Mouse (Mus musculus): ENCODE data around the gene Xpo4. TPM values are rescaled to one million over a fixed set of nuclear protein-coding genes. Genes with fewer than 3 reads are reported as not detected.
"Not testable (repeated sequence)": the region's sequence is repeated elsewhere in the genome, so short reads cannot be mapped to it uniquely, and the experiment has no call there.

Xpo4 gene
- polyA plus RNA-seq, 1 experiment from 2014 or later = 13.1 TPM

GRCm38 (mm10) chr14:57696066-57696465 is 30.8 kb upstream of the Xpo4 start:
- no peaks in the 10 kb centered on the region for H3K9me3 ChIP-seq
- 93% methylated on average over 15 of the region's 15 CpGs for WGBS
- no peaks in the 10 kb centered on the region for H3K4me1 ChIP-seq
- H3K4me2 ChIP-seq = no peak overlapping the region
- no peak overlapping the region for H3K9ac ChIP-seq
- no peak overlapping the region for H3K4me3 ChIP-seq
- no peaks in the 10 kb centered on the region for H3K27me3 ChIP-seq (replicated peaks)
- no peak overlapping the region for H3K27ac ChIP-seq
- H3K36me3 ChIP-seq (replicated peaks) = 0 out of 2 replicates have a peak, but pooled peaks cover 6% of the 10 kb centered on the region
- ATAC-seq (replicated peaks) = no peak

GRCm38 (mm10) chr14:57695550-57695949 is 30.3 kb upstream of the Xpo4 start:
- 88% methylated on average over 8 of the region's 8 CpGs for WGBS
- Histone ChIP-seq H3K4me3 (no peak overlapping the region), H3K9me3 (no peaks in the 10 kb centered on the region), H3K4me1 (no peaks in the 10 kb centered on the region), H3K9ac (no peak overlapping the region), H3K27me3 (replicated peaks) (no peaks in the 10 kb centered on the region), H3K36me3 (replicated peaks) (0 out of 2 replicates have a peak, but pooled peaks cover 6% of the 10 kb centered on the region), H3K4me2 (no peak overlapping the region), H3K27ac (no peak overlapping the region)
- ATAC-seq (replicated peaks) = no peak

GRCm38 (mm10) chr14:57694246-57694645 is 29.0 kb upstream of the Xpo4 start:
- H3K36me3 ChIP-seq (replicated peaks) = no peaks in the 10 kb centered on the region
- H3K4me1 ChIP-seq = no peaks in the 10 kb centered on the region
- H3K9ac ChIP-seq = no peak overlapping the region
- no peak overlapping the region for H3K4me3 ChIP-seq
- 88% methylated on average over 16 of the region's 16 CpGs for WGBS
- H3K27me3 ChIP-seq (replicated peaks) = no peaks in the 10 kb centered on the region
- H3K4me2 ChIP-seq = no peak overlapping the region
- no peak overlapping the region for H3K27ac ChIP-seq
- H3K9me3 ChIP-seq = no peaks in the 10 kb centered on the region
- ATAC-seq (replicated peaks) = no peak

- no peak for ATAC-seq (replicated peaks)
- Histone ChIP-seq H3K4me2 (no peak overlapping the region), H3K4me1 (no peaks in the 10 kb centered on the region), H3K36me3 (replicated peaks) (no peaks in the 10 kb centered on the region), H3K9ac (no peak overlapping the region), H3K27me3 (replicated peaks) (no peaks in the 10 kb centered on the region), H3K27ac (no peak overlapping the region), H3K9me3 (no peaks in the 10 kb centered on the region), H3K4me3 (no peak overlapping the region)
- 91% methylated on average over 17 of the region's 17 CpGs for WGBS
These were observed 27.4 kb upstream of the Xpo4 start for GRCm38 (mm10) chr14:57692517-57693130.

GRCm38 (mm10) chr14:57691316-57691715 is 26.1 kb upstream of the Xpo4 start:
- H3K4me3 ChIP-seq = no peak overlapping the region
- H3K27ac ChIP-seq = no peak overlapping the region
- no peak overlapping the region for H3K9ac ChIP-seq
- no peak overlapping the region for H3K4me2 ChIP-seq
- WGBS = 98% methylated on average over 24 of the region's 24 CpGs
- H3K9me3 ChIP-seq = no peaks in the 10 kb centered on the region
- ATAC-seq (replicated peaks) = no peak
- H3K4me1 ChIP-seq = no peaks in the 10 kb centered on the region
- no peaks in the 10 kb centered on the region for H3K36me3 ChIP-seq (replicated peaks)
- no peaks in the 10 kb centered on the region for H3K27me3 ChIP-seq (replicated peaks)

GRCm38 (mm10) chr14:57690681-57691080 is 25.5 kb upstream of the Xpo4 start:
- H3K4me2 ChIP-seq = no peak overlapping the region
- WGBS = 90% methylated on average over 8 of the region's 8 CpGs
- H3K4me3 ChIP-seq = no peak overlapping the region
- H3K27me3 ChIP-seq (replicated peaks) = no peaks in the 10 kb centered on the region
- H3K36me3 ChIP-seq (replicated peaks) = no peaks in the 10 kb centered on the region
- no peak for ATAC-seq (replicated peaks)
- H3K4me1 ChIP-seq = no peaks in the 10 kb centered on the region
- H3K9ac ChIP-seq = no peak overlapping the region
- no peaks in the 10 kb centered on the region for H3K9me3 ChIP-seq
- H3K27ac ChIP-seq = no peak overlapping the region

- WGBS = 97% methylated on average over 7 of the region's 7 CpGs
- H3K9ac ChIP-seq; H3K4me3 ChIP-seq; H3K27ac ChIP-seq; H3K9me3 ChIP-seq; H3K4me2 ChIP-seq; ATAC-seq (replicated peaks); H3K4me1 ChIP-seq; H3K36me3 ChIP-seq (replicated peaks); H3K27me3 ChIP-seq (replicated peaks): not testable (repeated sequence)
These were observed 22.8 kb upstream of the Xpo4 start for GRCm38 (mm10) chr14:57688066-57688465.

- H3K27me3 ChIP-seq (replicated peaks) = no peaks in the 10 kb centered on the region
- H3K4me2 ChIP-seq = no peak overlapping the region
- H3K4me1 ChIP-seq = no peaks in the 10 kb centered on the region
- H3K27ac ChIP-seq = no peak overlapping the region
- no peak overlapping the region for H3K4me3 ChIP-seq
- H3K9me3 ChIP-seq = no peaks in the 10 kb centered on the region
- H3K36me3 ChIP-seq (replicated peaks) = no peaks in the 10 kb centered on the region
- ATAC-seq (replicated peaks) = no peak
- H3K9ac ChIP-seq = no peak overlapping the region
- 85% methylated on average over 5 of the region's 5 CpGs for WGBS
These were observed 22.2 kb upstream of the Xpo4 start for GRCm38 (mm10) chr14:57687441-57687840.

- 88% methylated on average over 6 of the region's 6 CpGs for WGBS
- ATAC-seq (replicated peaks) = no peak
- no peak overlapping the region for H3K9ac ChIP-seq
- H3K9me3 ChIP-seq = no peaks in the 10 kb centered on the region
- H3K27ac ChIP-seq = no peak overlapping the region
- H3K4me2 ChIP-seq = no peak overlapping the region
- no peaks in the 10 kb centered on the region for H3K4me1 ChIP-seq
- no peaks in the 10 kb centered on the region for H3K27me3 ChIP-seq (replicated peaks)
- no peak overlapping the region for H3K4me3 ChIP-seq
- no peaks in the 10 kb centered on the region for H3K36me3 ChIP-seq (replicated peaks)
These were observed 21.4 kb upstream of the Xpo4 start for GRCm38 (mm10) chr14:57686647-57687046.

- no peaks in the 10 kb centered on the region for H3K4me1 ChIP-seq
- no peak overlapping the region for H3K9ac ChIP-seq
- 10% methylated on average over 1 of the region's 1 CpGs for WGBS
- H3K27ac ChIP-seq = no peak overlapping the region
- H3K9me3 ChIP-seq = no peaks in the 10 kb centered on the region
- H3K4me3 ChIP-seq = no peak overlapping the region
- H3K36me3 ChIP-seq (replicated peaks) = no peaks in the 10 kb centered on the region
- H3K4me2 ChIP-seq = no peak overlapping the region
- no peak for ATAC-seq (replicated peaks)
- no peaks in the 10 kb centered on the region for H3K27me3 ChIP-seq (replicated peaks)
These were observed 19.3 kb upstream of the Xpo4 start for GRCm38 (mm10) chr14:57684579-57684978.

- Histone ChIP-seq H3K36me3 (replicated peaks) (no peaks in the 10 kb centered on the region), H3K27me3 (replicated peaks) (no peaks in the 10 kb centered on the region), H3K4me1 (no peaks in the 10 kb centered on the region), H3K9me3 (no peaks in the 10 kb centered on the region), H3K27ac (no peak overlapping the region), H3K9ac (no peak overlapping the region), H3K4me3 (no peak overlapping the region), H3K4me2 (no peak overlapping the region)
- ATAC-seq (replicated peaks) = no peak
- WGBS = 90% methylated on average over 4 of the region's 4 CpGs
These were observed 17.5 kb upstream of the Xpo4 start for GRCm38 (mm10) chr14:57682751-57683150.

- no peak overlapping the region for H3K9ac ChIP-seq
- no peak overlapping the region for H3K4me3 ChIP-seq
- H3K4me2 ChIP-seq = no peak overlapping the region
- no peaks in the 10 kb centered on the region for H3K4me1 ChIP-seq
- peak; percentile 87 for ATAC-seq (replicated peaks)
- H3K9me3 ChIP-seq = no peaks in the 10 kb centered on the region
- H3K36me3 ChIP-seq (replicated peaks) = no peaks in the 10 kb centered on the region
- H3K27me3 ChIP-seq (replicated peaks) = no peaks in the 10 kb centered on the region
- no peak overlapping the region for H3K27ac ChIP-seq
- 37% methylated on average over 5 of the region's 5 CpGs for WGBS
These were observed 14.8 kb upstream of the Xpo4 start for GRCm38 (mm10) chr14:57679958-57680535.

- WGBS = 33% methylated on average over 1 of the region's 1 CpGs
- H3K4me3 ChIP-seq = no peak overlapping the region
- H3K27ac ChIP-seq = no peak overlapping the region
- peak; percentile 41; the same call in 1 of the 2 replicates for ATAC-seq (replicated peaks)
- H3K36me3 ChIP-seq (replicated peaks) = no peaks in the 10 kb centered on the region
- H3K9me3 ChIP-seq = no peaks in the 10 kb centered on the region
- no peaks in the 10 kb centered on the region for H3K27me3 ChIP-seq (replicated peaks)
- H3K9ac ChIP-seq = no peak overlapping the region
- H3K4me2 ChIP-seq = no peak overlapping the region
- H3K4me1 ChIP-seq = no peaks in the 10 kb centered on the region
These were observed 14.3 kb upstream of the Xpo4 start for GRCm38 (mm10) chr14:57679523-57679922.

Measured in midbrain, embryonic 15.5 days (tissue).